Mouse (Mus musculus) kidney, postnatal 0 days (tissue): ENCODE measurements around the gene Mdc1. TPM values are rescaled to one million over a fixed set of nuclear protein-coding genes. Genes with fewer than 3 reads are reported as not detected.

Experiments used
- ATAC-seq: fragments of 200-750 bp; cut with Nextera tagmentation; replicated peaks from 2 replicates; pipeline ENCODE4 v1.8.0; 2017; ENCODE audit warnings: low read depth, moderate number of reproducible peaks, moderate TSS enrichment, moderate library complexity; ENCODE audit not compliant: low FRiP score
- DNase-seq: peaks from one replicate; pipeline ENCODE4 v3.0.0-alpha.2; 2016; ENCODE audit warnings: low spot score
- H3K27ac ChIP-seq: fragments of 300-500 bp; sonication (generic); 2 replicates; pipeline ENCODE4 v1.5.1; 2014; ENCODE audit warnings: mild to moderate bottlenecking
- H3K27me3 ChIP-seq: fragments of 300-500 bp; sonication (generic); 2 replicates; pipeline ENCODE4 v1.6.1; 2014; ENCODE audit warnings: low read length, mixed read lengths; ENCODE audit not compliant: insufficient read depth
- H3K36me3 ChIP-seq: fragments of 300-500 bp; sonication (generic); 2 replicates; pipeline ENCODE4 v1.6.1; 2014; ENCODE audit warnings: low read length, mixed read lengths; ENCODE audit not compliant: insufficient read depth
- H3K4me1 ChIP-seq: fragments of 300-500 bp; sonication (generic); replicated peaks from 2 replicates; pipeline ENCODE4 v1.6.1; 2014; ENCODE audit warnings: antibody characterized with exemption, low read length, mixed read lengths; ENCODE audit not compliant: insufficient read depth
- H3K4me2 ChIP-seq: fragments of 300-500 bp; sonication (generic); 2 replicates; pipeline ENCODE4 v1.6.1; 2014; ENCODE audit warnings: mild to moderate bottlenecking, low read length, moderate library complexity, mixed read lengths
- H3K4me3 ChIP-seq: fragments of 300-500 bp; sonication (generic); replicated peaks from 2 replicates; pipeline ENCODE4 v1.5.1; 2014; ENCODE audit warnings: low read depth, low read length
- H3K9ac ChIP-seq: fragments of 300-500 bp; sonication (generic); 2 replicates; pipeline ENCODE4 v1.6.1; 2014; ENCODE audit warnings: low read depth, low read length
- H3K9me3 ChIP-seq: fragments of 300-500 bp; sonication (generic); replicated peaks from 2 replicates; pipeline ENCODE4 v1.6.1; 2016; ENCODE audit warnings: low read length, inconsistent platforms, mixed read lengths
- CTCF ChIP-seq: IDR thresholded peaks from 2 replicates; pipeline ENCODE4 v1.5.1; 2016; ENCODE audit warnings: antibody characterized with exemption, low read depth, mild to moderate bottlenecking, moderate library complexity
- WGBS: fragments of 180-500 bp; shearing (Covaris S2); extraction: QIAGEN DNeasy Blood & Tissue Kit; methylation state at CpG from one replicate; pipeline ENCODE4 v1.1.7; 2014; 5-methylcytosine and 5-hydroxymethylcytosine counted together
- polyA plus RNA-seq: library from polyadenylated mRNA; unstranded; fragments of >200 nt; fragmentation: Nextera tagmentation; extraction: Ambion mirVana; gene quantifications from 2 replicates; pipeline ENCODE4 v1.2.1, GENCODE M21; 2015

Mdc1 gene
- polyA plus RNA-seq, 1 experiment from 2014 or later, result 5.6 TPM

DNA sequence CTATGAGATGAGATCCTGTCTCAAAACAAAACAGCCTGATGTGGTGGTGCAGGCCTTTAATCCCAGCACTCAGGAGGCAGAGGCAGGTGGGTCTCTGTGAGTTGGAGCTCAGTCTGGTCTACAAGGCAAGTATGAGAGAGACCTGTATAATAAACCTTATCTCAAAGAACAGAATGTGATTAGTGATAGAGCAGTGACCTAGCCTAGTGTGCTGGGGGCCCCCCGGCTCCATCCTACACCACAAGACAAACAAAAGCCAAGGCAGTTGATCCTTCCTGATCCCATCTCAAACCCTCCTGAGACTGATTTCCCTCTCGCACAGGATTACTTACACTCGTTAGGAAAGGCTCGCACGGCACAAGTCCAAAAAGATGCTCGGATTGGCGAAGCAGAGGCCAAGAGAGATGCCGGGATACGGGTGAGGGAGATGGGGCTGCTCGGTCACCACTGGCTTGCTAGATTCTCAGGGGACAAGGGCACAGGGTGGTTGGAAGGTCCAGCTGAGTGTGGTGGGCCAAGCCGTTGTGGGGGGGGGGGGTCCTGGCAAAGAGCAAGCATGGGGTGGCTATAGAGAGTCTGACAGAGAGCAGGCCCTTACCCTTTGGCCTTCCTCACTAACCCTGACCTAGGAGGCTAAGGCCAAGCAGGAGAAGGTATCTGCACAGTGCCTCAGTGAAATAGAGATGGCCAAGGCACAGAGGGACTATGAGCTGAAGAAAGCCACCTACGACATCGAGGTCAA is 16.0 kb upstream of the Mdc1 start:
- H3K27me3 ChIP-seq, result no peaks in the 10 kb centered on the region

DNA sequence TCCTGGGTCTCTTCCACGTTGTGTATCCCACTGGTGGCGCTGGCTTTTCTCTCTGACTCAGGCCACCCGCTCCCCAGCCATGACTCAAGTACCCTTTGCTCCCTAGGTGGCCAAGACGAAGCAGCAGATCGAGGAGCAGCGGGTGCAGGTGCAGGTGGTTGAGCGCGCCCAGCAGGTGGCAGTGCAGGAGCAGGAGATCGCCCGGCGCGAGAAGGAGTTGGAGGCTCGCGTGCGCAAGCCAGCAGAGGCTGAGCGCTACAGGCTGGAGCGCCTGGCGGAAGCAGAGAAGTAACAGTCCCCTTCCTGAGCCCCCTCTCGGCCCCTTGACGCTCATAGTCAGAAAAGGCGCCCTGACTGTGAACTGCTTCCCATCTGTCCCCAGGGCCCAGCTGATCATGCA is 11.6 kb upstream of the Mdc1 start:
- WGBS, result 1% methylated on average over 18 of the region's 21 CpGs
- peak; percentile 76 for ATAC-seq

More for the DNA sequence above, 16.0 kb upstream of the Mdc1 start:
- Histone ChIP-seq H3K36me3 (0 out of 2 replicates have a peak, but pooled peaks cover 10% of the 10 kb centered on the region), H3K4me3 (no peak overlapping the region), H3K9ac (no peak overlapping the region), H3K9me3 (no peaks in the 10 kb centered on the region), H3K4me2 (no peak overlapping the region), H3K4me1 (peaks cover 6% of the 10 kb centered on the region; the same call in 1 of the 2 replicates), H3K27ac (no peak overlapping the region)
- ATAC-seq (no peak), DNase-seq (no peak)
- TF ChIP-seq CTCF, result no peak
- WGBS, result 94% methylated on average over 13 of the region's 13 CpGs

DNA sequence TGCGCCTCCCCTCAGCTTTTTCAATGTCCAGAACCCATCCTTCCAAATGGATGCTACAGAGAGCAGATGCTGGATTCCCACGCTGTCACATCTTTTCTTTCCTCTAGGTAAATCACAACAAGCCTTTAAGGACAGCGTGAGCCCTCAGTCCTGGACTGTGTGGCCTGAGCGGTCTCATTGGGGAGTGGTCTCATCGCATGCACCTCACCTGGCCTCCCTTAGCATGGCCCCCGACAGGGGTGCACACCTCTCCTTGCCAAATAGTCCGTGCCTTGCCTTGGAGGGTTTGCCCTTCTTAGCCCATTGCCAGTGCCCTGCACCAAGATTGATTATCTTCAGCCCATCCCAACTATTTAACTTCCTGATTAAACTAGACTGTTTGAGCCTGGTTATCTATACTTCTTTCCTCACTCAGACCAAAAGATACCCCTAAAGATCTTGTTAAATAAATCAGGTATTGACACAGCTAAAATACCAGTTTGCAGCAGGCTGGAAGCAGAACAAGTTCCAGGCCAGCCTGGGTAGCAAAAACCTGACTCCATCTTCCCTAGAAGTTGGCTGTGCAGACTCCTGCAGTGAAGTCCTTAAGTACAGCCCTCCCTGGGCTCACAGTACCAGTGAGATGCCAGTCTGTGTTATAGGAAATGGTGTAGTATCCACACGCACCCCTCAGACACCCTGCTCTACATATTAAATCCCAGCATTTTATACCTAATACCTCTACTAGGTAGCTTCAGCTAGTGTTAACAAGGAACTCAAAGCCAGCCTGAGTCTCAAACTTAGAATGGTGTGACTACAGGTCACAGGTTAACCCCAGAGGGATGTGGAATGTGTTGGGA is 8.7 kb upstream of the Mdc1 start:
- Histone ChIP-seq H3K9me3 (no peaks in the 10 kb centered on the region), H3K9ac (no peak overlapping the region), H3K4me1 (peaks cover 10% of the 10 kb centered on the region), H3K4me3 (no peak overlapping the region), H3K4me2 (no peak overlapping the region), H3K36me3 (peaks cover 31% of the 10 kb centered on the region), H3K27me3 (no peaks in the 10 kb centered on the region), H3K27ac (no peak overlapping the region)
- DNase-seq, result no peak
- WGBS, result 64% methylated on average over 8 of the region's 8 CpGs
- ATAC-seq, result no peak
- TF ChIP-seq CTCF, result no peak

More for the DNA sequence above, 11.6 kb upstream of the Mdc1 start:
- Histone ChIP-seq H3K36me3 (peaks cover 28% of the 10 kb centered on the region), H3K4me3 (no peak overlapping the region), H3K9ac (no peak overlapping the region), H3K4me1 (peaks cover 2% of the 10 kb centered on the region; the same call in 1 of the 2 replicates), H3K9me3 (no peaks in the 10 kb centered on the region), H3K27ac (no peak overlapping the region), H3K27me3 (no peaks in the 10 kb centered on the region), H3K4me2 (no peak overlapping the region)
- peak; percentile 97 for TF ChIP-seq CTCF
- peak; percentile 97 for DNase-seq

DNA sequence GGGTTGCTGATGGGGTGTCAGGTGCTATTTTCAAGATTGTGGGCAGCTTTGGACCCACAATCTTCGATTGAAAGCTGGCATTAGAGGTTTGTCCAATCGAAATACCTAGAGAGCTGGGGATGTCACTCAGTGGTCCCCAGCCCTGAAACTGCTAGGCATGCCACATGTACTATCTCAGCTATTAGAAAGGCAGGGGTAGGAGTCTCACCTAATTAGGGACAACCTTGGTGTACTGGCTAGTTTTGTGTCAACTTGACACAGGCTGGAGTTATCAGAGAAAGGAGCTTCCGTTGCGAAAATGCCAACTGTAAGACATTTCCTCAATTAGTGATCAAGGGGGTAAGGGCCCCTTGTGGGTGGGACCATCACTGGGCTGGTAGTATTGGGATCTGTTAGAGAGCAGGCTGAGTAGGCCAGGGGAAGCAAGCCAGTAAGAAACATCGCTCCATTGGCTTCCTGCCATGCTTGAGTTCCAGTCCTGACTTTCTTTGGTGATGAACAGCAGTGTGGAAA is 8.0 kb upstream of the Mdc1 start:
- no peak for TF ChIP-seq CTCF
- ATAC-seq (no peak), DNase-seq (no peak)
- Histone ChIP-seq H3K27me3 (no peaks in the 10 kb centered on the region), H3K4me1 (peaks cover 10% of the 10 kb centered on the region), H3K4me3 (no peak overlapping the region), H3K4me2 (no peak overlapping the region), H3K27ac (no peak overlapping the region), H3K9ac (no peak overlapping the region), H3K9me3 (no peaks in the 10 kb centered on the region), H3K36me3 (peaks cover 31% of the 10 kb centered on the region)
- WGBS, result 29% methylated on average over 5 of the region's 5 CpGs

DNA sequence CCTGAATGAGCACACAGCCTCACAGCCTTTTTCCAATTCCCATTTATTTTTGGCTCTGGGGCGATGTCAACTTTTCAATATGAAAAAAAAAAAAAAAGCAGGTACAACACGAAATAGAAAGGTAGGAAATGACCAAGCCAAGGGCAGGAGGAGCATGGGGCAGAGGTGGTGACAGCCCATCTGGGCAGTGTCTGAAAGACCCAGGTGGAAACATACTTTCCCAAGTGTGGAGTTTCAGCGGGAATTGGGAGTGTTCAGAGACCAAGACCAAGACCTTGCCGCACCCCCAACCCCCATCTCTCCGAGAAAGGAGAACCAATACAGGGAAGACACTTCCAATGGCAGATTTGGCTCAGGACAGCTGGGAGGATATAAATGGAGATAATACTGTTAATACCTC is 7.4 kb upstream of the Mdc1 start:
- Histone ChIP-seq H3K36me3 (peaks cover 31% of the 10 kb centered on the region), H3K27ac (no peak overlapping the region), H3K4me3 (no peak overlapping the region), H3K27me3 (no peaks in the 10 kb centered on the region), H3K9ac (no peak overlapping the region), H3K4me1 (peaks cover 10% of the 10 kb centered on the region), H3K9me3 (no peaks in the 10 kb centered on the region), H3K4me2 (0 out of 2 replicates have a peak overlapping the region, but pooled peaks have one; percentile 6)
- DNase-seq, result no peak
- no peak for TF ChIP-seq CTCF
- no peak for ATAC-seq
- WGBS, result 56% methylated on average over 5 of the region's 5 CpGs

DNA sequence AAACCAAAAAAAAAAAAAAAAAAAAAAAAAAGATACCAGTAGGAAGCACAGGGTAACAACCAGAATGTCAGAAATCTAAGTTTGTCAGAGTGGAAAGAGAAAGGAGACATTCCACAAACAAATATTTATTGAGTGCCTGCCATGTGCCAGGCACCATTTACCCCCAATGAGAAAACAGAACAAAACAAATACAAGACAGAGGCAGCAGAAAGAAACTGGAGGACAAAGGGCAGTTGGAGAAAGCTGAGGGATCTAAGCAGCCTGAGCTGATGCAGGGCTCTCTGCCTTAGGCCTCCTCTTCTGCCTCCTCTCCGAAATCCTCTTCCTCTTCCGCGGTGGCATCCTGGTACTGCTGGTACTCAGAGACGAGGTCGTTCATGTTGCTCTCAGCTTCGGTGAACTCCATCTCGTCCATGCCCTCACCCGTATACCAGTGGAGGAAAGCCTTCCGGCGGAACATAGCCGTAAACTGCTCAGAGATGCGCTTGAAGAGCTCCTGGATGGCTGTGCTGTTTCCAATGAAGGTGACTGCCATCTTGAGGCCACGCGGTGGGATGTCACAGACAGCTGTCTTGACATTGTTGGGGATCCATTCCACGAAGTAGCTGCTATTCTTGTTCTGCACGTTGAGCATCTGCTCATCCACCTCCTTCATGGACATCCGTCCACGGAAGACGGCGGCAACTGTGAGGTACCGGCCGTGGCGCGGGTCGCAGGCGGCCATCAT is 6.5 kb upstream of the Mdc1 start:
- ATAC-seq, result no peak
- H3K27ac ChIP-seq, result no peak overlapping the region

More for the DNA sequence above, 6.5 kb upstream of the Mdc1 start:
- 57% methylated on average over 26 of the region's 26 CpGs for WGBS
- Histone ChIP-seq H3K9ac (0 out of 2 replicates have a peak overlapping the region, but pooled peaks have one; percentile 1), H3K4me3 (0 out of 2 replicates have a peak overlapping the region, but pooled peaks have one; percentile 76), H3K4me1 (peaks cover 13% of the 10 kb centered on the region), H3K36me3 (peaks cover 31% of the 10 kb centered on the region), H3K9me3 (no peaks in the 10 kb centered on the region), H3K27me3 (no peaks in the 10 kb centered on the region), H3K4me2 (peak overlapping the region; percentile 83)
- no peak for DNase-seq
- peak; percentile 29; the same call in 1 of the 2 replicates for TF ChIP-seq CTCF
